Mouse (Mus musculus) left cerebral cortex, adult 18-20 months (tissue): ENCODE data around the gene Zfp747. TPM values are rescaled to one million over a fixed set of nuclear protein-coding genes. Genes with fewer than 3 reads are reported as not detected.
"Not testable (repeated sequence)": the region's sequence is repeated elsewhere in the genome, so short reads cannot be mapped to it uniquely, and the experiment has no call there.

Experiments
- DNase-seq, 2 experiments: peaks; one replicate each; pipeline ENCODE4 v3.0.0; 2021 to 2022; ENCODE audit warnings: low spot score in 2 of 2, mixed read lengths in 1 of 2
- total RNA-seq, 2 experiments: library from RNA; stranded (reverse); gene quantifications; 2 replicates each; pipeline ENCODE4 v1.2.3; 2021

Gene Zfp747
- total RNA-seq, 2 experiments from 2014 or later, result 6.6 to 7.4 TPM

- DNase-seq, result not testable (repeated sequence)
Observed at GRCm38 (mm10) chr7:127371870-127372269, 4.0 kb downstream of the Zfp747 start.

GRCm38 (mm10) chr7:127371213-127371612 is 4.6 kb downstream of the Zfp747 start:
- DNase-seq, result no peak

GRCm38 (mm10) chr7:127366249-127366648 is 9.6 kb downstream of the Zfp747 start:
- no peak for DNase-seq

- DNase-seq, result no peak
Observed at GRCm38 (mm10) chr7:127364166-127364565, 11.7 kb downstream of the Zfp747 start.

DNA sequence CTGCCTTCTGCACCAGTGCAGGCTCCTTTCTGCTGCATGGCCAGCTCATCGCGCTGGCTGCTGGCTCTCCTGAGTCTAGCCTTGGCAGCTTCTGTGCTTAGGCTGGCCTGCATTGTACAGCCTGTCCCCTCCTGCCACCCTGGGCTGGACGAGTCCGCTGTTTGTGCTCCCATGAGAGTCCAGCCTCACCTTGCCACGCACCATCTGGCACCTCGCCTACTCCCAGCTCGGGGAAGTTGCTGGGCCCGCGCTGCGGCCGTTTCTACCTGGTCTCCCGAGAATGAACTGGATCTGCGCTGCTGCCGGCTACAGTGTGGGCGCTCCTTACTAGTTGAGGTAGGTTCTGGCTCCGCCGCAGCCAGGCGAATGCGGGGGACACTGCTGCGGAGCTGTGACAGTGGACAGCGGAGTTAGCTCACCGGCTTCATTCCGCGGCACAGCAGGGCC is 12.4 kb downstream of the Zfp747 start:
- peak; percentile 34 to 59 for DNase-seq

DNA sequence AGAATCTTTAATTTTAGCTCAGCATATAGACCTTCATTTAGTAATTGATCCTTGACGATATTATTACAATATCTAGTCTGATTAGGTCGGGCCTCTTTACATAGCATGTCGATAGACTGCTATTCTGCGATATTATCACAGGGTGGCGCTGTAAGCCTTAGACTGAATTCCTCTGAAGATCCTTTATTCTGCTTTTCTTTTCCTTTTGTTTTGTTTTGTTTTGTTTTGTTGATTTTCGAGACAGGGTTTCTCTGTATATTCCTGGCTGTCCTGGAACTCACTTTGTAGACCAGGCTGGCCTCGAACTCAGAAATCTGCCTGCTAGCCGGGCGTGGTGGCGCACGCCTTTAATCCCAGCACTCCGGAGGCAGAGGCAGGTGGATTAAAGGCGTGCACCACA is 13.4 kb downstream of the Zfp747 start:
- DNase-seq, result not testable (repeated sequence)

GRCm38 (mm10) chr7:127361449-127361848 is 14.4 kb downstream of the Zfp747 start:
- no peak for DNase-seq

- DNase-seq, result no peak
Observed at GRCm38 (mm10) chr7:127360265-127360664, 15.6 kb downstream of the Zfp747 start.

GRCm38 (mm10) chr7:127358472-127358871 is 17.4 kb downstream of the Zfp747 start:
- DNase-seq, result no peak

- no peak for DNase-seq
Observed at GRCm38 (mm10) chr7:127357871-127358270, 18.0 kb downstream of the Zfp747 start.

DNA sequence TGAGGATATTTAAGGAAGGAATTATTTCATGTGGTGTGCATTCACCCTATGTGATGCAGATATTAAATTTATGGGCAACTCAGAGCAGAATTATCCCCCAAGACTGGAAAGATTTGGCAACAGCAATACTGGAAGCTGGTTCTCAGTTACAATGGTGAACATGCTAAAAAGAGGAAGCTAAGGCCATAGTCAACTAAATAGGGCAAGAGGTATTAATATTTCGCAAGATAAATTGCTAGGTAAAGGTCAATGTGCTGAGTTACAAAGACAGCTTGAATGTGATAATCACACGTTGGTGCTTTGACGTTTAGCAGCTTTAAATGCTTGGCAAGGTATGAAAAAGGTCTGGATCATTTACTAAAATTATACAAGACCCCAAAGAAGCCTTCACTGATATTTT is 20.1 kb downstream of the Zfp747 start:
- DNase-seq, result no peak

GRCm38 (mm10) chr7:127351230-127352004 is 24.4 kb downstream of the Zfp747 start:
- DNase-seq, result no peak

GRCm38 (mm10) chr7:127346676-127347075 is 29.2 kb downstream of the Zfp747 start:
- no peak for DNase-seq

GRCm38 (mm10) chr7:127345512-127346325 is 30.1 kb downstream of the Zfp747 start, which contains the start of gene Zfp768:
TSS of gene Zfp768 (minus strand) at chr7:127345589.
- peak; percentile 82 to 86 for DNase-seq

DNA sequence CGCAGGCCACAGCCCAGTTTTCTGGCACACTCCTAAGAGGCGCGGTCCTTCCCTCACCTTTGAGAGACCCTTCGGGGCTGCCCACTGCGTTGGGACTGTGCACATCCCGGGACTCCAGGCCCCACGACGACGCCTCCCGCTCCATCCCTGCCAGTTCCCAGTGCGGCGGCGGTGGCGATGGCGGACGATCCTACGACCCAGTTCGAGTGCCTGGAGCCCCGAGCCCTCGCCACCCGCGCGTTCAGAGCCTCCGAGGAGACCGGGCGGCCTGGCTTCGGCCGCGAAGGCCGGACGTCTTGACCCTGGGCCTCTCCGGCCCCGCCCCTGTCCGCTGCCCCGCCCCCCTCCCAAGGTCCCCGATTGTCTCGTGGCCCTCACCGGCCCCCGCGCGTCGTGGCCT is 30.8 kb downstream of the Zfp747 start:
- peak; percentile 23 to 39 for DNase-seq

DNA sequence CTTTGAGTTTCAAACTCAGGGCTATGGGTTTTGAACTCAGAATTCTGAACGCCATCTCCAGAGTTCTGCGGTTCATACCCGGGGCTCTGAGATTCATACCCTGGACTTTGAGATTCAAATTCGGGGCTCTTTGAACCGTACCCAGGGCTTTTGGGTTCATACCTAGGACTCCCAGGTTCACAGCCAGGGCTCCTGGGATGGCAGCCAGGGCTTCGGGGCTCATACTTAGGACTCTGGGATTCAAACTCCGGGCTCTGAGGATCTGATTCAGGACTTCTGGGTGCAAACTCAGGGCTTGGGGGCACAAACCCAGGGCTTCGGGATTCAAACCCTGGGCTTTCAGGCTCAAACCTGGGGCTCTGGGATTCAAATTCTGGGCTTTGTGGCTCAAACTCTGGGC is 31.5 kb downstream of the Zfp747 start:
- DNase-seq, result no peak

- DNase-seq, result no peak
Observed at GRCm38 (mm10) chr7:127343351-127344019, 32.4 kb downstream of the Zfp747 start.

DNA sequence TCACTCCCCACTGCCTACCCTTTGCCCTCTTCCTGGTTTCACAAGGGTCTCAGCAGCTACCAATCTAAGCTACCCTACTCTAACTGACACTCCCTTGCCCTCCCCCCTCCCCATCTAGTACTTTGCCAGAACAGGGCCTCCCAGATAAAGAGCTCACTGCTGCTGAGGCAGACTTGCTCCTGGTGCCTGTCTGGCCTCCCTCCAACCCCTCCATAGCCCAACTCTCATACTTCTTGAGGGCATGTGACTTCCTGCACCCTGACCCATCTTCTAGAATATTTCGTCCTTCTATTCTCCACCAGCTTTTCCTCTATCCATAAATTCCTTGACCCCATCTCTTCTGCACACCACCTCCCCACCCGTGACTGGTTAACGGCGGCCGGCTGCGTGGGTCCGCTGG is 33.0 kb downstream of the Zfp747 start:
- no peak for DNase-seq

DNA sequence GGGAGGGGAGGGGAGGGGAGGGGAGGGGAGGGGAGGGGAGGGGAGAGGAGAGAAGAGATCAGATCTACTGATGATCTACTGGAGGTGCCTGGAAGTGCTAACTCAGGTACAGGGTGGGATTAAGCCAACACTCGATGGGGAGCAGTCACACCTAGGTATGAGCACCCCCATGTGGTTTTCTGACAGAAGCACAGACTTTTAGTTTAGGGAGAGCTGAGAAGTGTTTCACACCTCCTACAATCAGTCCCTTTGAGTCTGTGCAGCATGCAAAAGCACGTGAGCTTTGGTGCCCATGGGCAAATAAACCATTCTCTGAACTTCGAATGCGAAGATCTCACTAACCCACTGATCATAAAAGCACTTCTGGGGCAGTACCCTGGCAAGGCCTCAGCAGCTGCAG is 33.5 kb downstream of the Zfp747 start:
- no peak for DNase-seq

- not testable (repeated sequence) for DNase-seq
Observed at GRCm38 (mm10) chr7:127341861-127342260, 34.0 kb downstream of the Zfp747 start.

DNA sequence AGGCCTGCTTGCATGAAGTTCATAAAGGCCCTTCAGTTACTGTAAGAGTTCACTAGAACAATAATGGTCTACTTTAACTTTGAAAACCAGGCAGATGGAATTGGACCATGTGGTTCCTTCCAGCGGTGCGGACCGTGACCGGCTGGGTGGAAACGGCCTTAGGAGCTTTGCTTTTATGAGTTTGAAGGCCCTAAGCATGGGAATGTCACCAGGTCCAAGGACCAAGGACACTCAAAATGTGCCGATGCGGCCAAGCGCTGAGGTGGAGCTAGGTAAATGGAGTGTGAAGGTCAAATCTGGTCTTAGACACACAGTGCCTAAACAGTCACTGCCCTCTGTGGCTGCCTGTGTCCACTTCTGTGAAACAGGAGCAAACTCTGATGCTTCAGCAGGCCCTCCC is 34.5 kb downstream of the Zfp747 start:
- no peak for DNase-seq

- DNase-seq, result no peak
Observed at GRCm38 (mm10) chr7:127337636-127338035, 38.2 kb downstream of the Zfp747 start.
